Comparison of ENCODE assay signal across 29 mouse cellular contexts in the genomic region with DNA sequence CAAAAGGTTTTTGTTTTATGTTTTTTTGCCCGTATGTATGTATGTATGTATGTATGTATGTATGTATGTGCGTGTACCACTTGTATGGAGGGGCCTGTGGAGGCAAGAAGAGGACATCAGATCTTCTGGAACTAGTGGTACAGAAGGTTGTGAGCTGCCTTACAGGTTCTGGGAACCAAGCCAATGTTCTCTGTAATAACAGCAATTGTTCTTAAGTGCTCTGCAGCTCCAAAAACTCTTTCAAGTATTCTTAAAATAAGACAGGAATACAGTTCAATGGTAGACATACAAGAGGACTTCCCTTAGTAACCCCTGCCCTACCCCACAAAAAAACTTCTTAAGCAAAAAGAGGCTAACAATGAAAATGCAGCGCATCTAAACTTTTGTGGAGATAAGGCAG.
A peak's percentile ranks its signal among the peaks of the same experiment; 100 is the strongest.
DNase-seq lines count a peak whose midpoint lies in the region; ATAC-seq and TF ChIP-seq lines count a peak whose summit lies in the region.
"Had no signal": no experiment of that assay in that cellular context is flagged by ENCODE, and none has a peak within 500 bp of the region (broad histone marks: within the 10 kb centered on the region; RNA-seq: fewer than 3 reads in every experiment).

No protein-coding gene starts in this region.

- WGBS in heart, embryonic 10.5 days = 87% methylated on average over 3 of the region's 3 CpGs
- WGBS in lung, embryonic 14.5 days = 86% methylated on average over 3 of the region's 3 CpGs
- WGBS in cerebellum, adult 2 months = 94% methylated on average over 3 of the region's 3 CpGs

- H3K9me3 ChIP-seq in heart, embryonic 10.5 days = no peaks in the 10 kb centered on the region
- no peaks in the 10 kb centered on the region for H3K9me3 ChIP-seq in lung, embryonic 14.5 days (ENCODE audit: low read depth, low read length)
- H3K9me3 ChIP-seq in MEL (replicated peaks; ENCODE audit: insufficient read depth, low read length) = no peaks in the 10 kb centered on the region
- H3K9me3 ChIP-seq: embryonic facial prominence, embryonic 13.5 days; heart, embryonic 12.5 days; hindbrain, embryonic 10.5 days; hindbrain, embryonic 15.5 days; limb, embryonic 13.5 days; neural tube, embryonic 15.5 days had no signal

- H3K4me1 ChIP-seq in heart, embryonic 10.5 days = no peaks in the 10 kb centered on the region
- H3K4me1 ChIP-seq in lung, embryonic 14.5 days (ENCODE audit: insufficient read depth) = no peaks in the 10 kb centered on the region
- no peaks in the 10 kb centered on the region for H3K4me1 ChIP-seq in MEL (ENCODE audit: control insufficient read depth in 1 of 2, insufficient read depth in 2 of 2, low read length in 2 of 2)
- H3K4me1 ChIP-seq in cerebellum, adult 2 months (ENCODE audit: control insufficient read depth, insufficient read depth, low read length) = no peaks in the 10 kb centered on the region
- H3K4me1 ChIP-seq: embryonic facial prominence, embryonic 13.5 days; heart, embryonic 12.5 days; hindbrain, embryonic 10.5 days; hindbrain, embryonic 15.5 days; limb, embryonic 13.5 days; neural tube, embryonic 15.5 days had no signal

- H3K27me3 ChIP-seq in heart, embryonic 10.5 days (ENCODE audit: insufficient read depth, poor library complexity, severe bottlenecking) = no peaks in the 10 kb centered on the region
- no peaks in the 10 kb centered on the region for H3K27me3 ChIP-seq in lung, embryonic 14.5 days (ENCODE audit: insufficient read depth, low read length)
- H3K27me3 ChIP-seq in MEL (ENCODE audit: control insufficient read depth in 1 of 2, insufficient read depth in 2 of 2, low read length in 2 of 2) = no peaks in the 10 kb centered on the region
- no peaks in the 10 kb centered on the region for H3K27me3 ChIP-seq in cerebellum, adult 2 months (ENCODE audit: control insufficient read depth, insufficient read depth, low read length)
- H3K27me3 ChIP-seq: embryonic facial prominence, embryonic 13.5 days; heart, embryonic 12.5 days; hindbrain, embryonic 15.5 days; limb, embryonic 13.5 days; neural tube, embryonic 15.5 days had no signal

- DNase-seq in heart, adult 8-10 months (ENCODE audit: low spot score) = peak; percentile 8
- DNase-seq in heart, embryonic 10.5 days (ENCODE audit: low spot score) = no peak
- peak; percentile 14 for DNase-seq in lung, embryonic 14.5 days
- no peak for DNase-seq in lung, postnatal 14 days
- DNase-seq in MEL (ENCODE audit: low read depth, low spot score) = peak; percentile 8
- peak; percentile 54 for DNase-seq in brain, adult 2 months (ENCODE audit: low read depth, low spot score)
- DNase-seq in cerebellum, adult 2 months = no peak
- DNase-seq: adrenal gland, adult 8-10 months; cerebellum, adult 11 months; cerebellum, adult 9-11 months; embryo, embryonic 11 days; gastrocnemius, postnatal 10 days; kidney, adult 18-20 months; kidney, postnatal 10 days; midbrain, embryonic 14.5 days; retina, postnatal 1 day; right cerebral cortex, postnatal 14 days had no signal

- H3K79me2 ChIP-seq in MEL (ENCODE audit: control insufficient read depth, insufficient read depth, low read length, poor library complexity) = no peaks in the 10 kb centered on the region

- no peak overlapping the region for H3K4me3 ChIP-seq in heart, embryonic 10.5 days
- no peak overlapping the region for H3K4me3 ChIP-seq in lung, embryonic 14.5 days (ENCODE audit: low read depth, low read length)
- H3K4me3 ChIP-seq in MEL (ENCODE audit: control insufficient read depth in 1 of 2, insufficient read depth in 1 of 2, low read depth in 2 of 2, low read length in 2 of 2) = no peak overlapping the region
- no peak overlapping the region for H3K4me3 ChIP-seq in cerebellum, adult 2 months (replicated peaks; ENCODE audit: insufficient read depth, low read depth, low read length)
- H3K4me3 ChIP-seq: embryonic facial prominence, embryonic 13.5 days; erythroblast, embryonic 14.5 days; heart, embryonic 12.5 days; hindbrain, embryonic 10.5 days; hindbrain, embryonic 15.5 days; limb, embryonic 13.5 days; neural tube, embryonic 15.5 days had no signal

- H3K27ac ChIP-seq in heart, embryonic 10.5 days = no peak overlapping the region
- no peak overlapping the region for H3K27ac ChIP-seq in lung, embryonic 14.5 days (ENCODE audit: low read depth)
- H3K27ac ChIP-seq in MEL (ENCODE audit: control insufficient read depth, low read depth, low read length) = no peak overlapping the region
- no peak overlapping the region for H3K27ac ChIP-seq in cerebellum, adult 2 months (ENCODE audit: insufficient read depth, low read length)
- H3K27ac ChIP-seq: embryonic facial prominence, embryonic 13.5 days; hindbrain, embryonic 10.5 days; hindbrain, embryonic 15.5 days; limb, embryonic 13.5 days; macrophage; neural tube, embryonic 15.5 days had no signal

- no peak for ATAC-seq in lung, embryonic 14.5 days (ENCODE audit: insufficient read depth)
- ATAC-seq: CD4-positive, CD25-positive, alpha-beta regulatory T cell, adult 4 months; forebrain, embryonic 16.5 days; inflammation-experienced regulatory T-cells, adult 6 months had no signal

- H3K36me3 ChIP-seq in heart, embryonic 10.5 days = peaks cover 10% of the 10 kb centered on the region
- peaks cover 25% of the 10 kb centered on the region for H3K36me3 ChIP-seq in lung, embryonic 14.5 days (ENCODE audit: insufficient read depth)
- peaks cover 2 to 4% of the 10 kb centered on the region in 2 experiments; a peak in 3 of 4 replicates for H3K36me3 ChIP-seq in MEL (ENCODE audit: control insufficient read depth in 1 of 2, insufficient read depth in 2 of 2, low read length in 2 of 2)

- no peak for TF ChIP-seq POLR2A in MEL (IDR thresholded peaks at IDR 0.05; ENCODE audit: control insufficient read depth in 1 of 2, insufficient read depth in 1 of 2, low read depth in 1 of 2, low read length in 2 of 2, poor library complexity in 1 of 2)
- no peak for TF ChIP-seq POLR2A in cerebellum, adult 2 months (IDR thresholded peaks at IDR 0.05; ENCODE audit: borderline replicate concordance, insufficient read depth, low read length)

- TF ChIP-seq EP300 in MEL (IDR thresholded peaks at IDR 0.05; ENCODE audit: low read depth in 1 of 2, low read length in 2 of 2) = no peak

- H3K4me2 ChIP-seq in lung, embryonic 14.5 days = no peak overlapping the region
- H3K4me2 ChIP-seq: embryonic facial prominence, embryonic 13.5 days; heart, embryonic 12.5 days; hindbrain, embryonic 15.5 days; limb, embryonic 13.5 days; liver, embryonic 11.5 days; neural tube, embryonic 15.5 days had no signal

- no peak for TF ChIP-seq CTCF in lung, embryonic 14.5 days (IDR thresholded peaks at IDR 0.05; ENCODE audit: low read depth)
- TF ChIP-seq CTCF in MEL (IDR thresholded peaks at IDR 0.05 in 2 of 3, conservative IDR thresholded peaks at IDR 0.05 in 1 of 3; ENCODE audit: control insufficient read depth in 1 of 3, insufficient read depth in 1 of 3, low read depth in 2 of 3, low read length in 3 of 3, poor library complexity in 1 of 3, severe bottlenecking in 1 of 3) = no peak
- TF ChIP-seq CTCF in cerebellum, adult 2 months (IDR thresholded peaks at IDR 0.05; ENCODE audit: borderline replicate concordance, insufficient read depth, low read depth, low read length) = no peak

- TF ChIP-seq RAD21 in MEL (IDR thresholded peaks at IDR 0.05; ENCODE audit: low read depth, low read length) = no peak

- H3K9ac ChIP-seq in lung, embryonic 14.5 days = no peak overlapping the region
- H3K9ac ChIP-seq in MEL (ENCODE audit: control insufficient read depth, low read depth, low read length, poor library complexity, severe bottlenecking) = no peak overlapping the region
- H3K9ac ChIP-seq: embryonic facial prominence, embryonic 13.5 days; heart, embryonic 12.5 days; hindbrain, embryonic 15.5 days; limb, embryonic 13.5 days; neural tube, embryonic 15.5 days had no signal

TF ChIP-seq in MEL, 35 proteins besides CTCF, POLR2A, EP300 and RAD21:
- TF ChIP-seq TCF12 (IDR thresholded peaks at IDR 0.05; ENCODE audit: low read depth, low read length) = no peak
- TF ChIP-seq NELFE (IDR thresholded peaks at IDR 0.05; ENCODE audit: low read depth, low read length) = no peak
- TF ChIP-seq SMC3 (IDR thresholded peaks at IDR 0.05; ENCODE audit: low read depth, low read length) = no peak
- no peak for TF ChIP-seq ZKSCAN1 (IDR thresholded peaks at IDR 0.05; ENCODE audit: low read depth, low read length)
- TF ChIP-seq ZNF384 (IDR thresholded peaks at IDR 0.05; ENCODE audit: low read depth, low read length) = no peak
- TF ChIP-seq GABPA (IDR thresholded peaks at IDR 0.05; ENCODE audit: low read depth, low read length) = no peak
- no peak for TF ChIP-seq BHLHE40 (IDR thresholded peaks at IDR 0.05; ENCODE audit: borderline replicate concordance, low read depth, low read length)
- TF ChIP-seq MAFK (IDR thresholded peaks at IDR 0.05; ENCODE audit: borderline replicate concordance, low read depth, low read length) = no peak
- no peak for TF ChIP-seq USF2 (IDR thresholded peaks at IDR 0.05; ENCODE audit: borderline replicate concordance in 1 of 2, insufficient read depth in 1 of 2, low read depth in 1 of 2, low read length in 2 of 2)
- TF ChIP-seq MYC (IDR thresholded peaks at IDR 0.05; ENCODE audit: low read depth, low read length) = no peak
- TF ChIP-seq E2F4 (IDR thresholded peaks at IDR 0.05; ENCODE audit: borderline replicate concordance, low read depth, low read length) = no peak
- no peak for TF ChIP-seq ELF1 (IDR thresholded peaks at IDR 0.05; ENCODE audit: low read depth, low read length)
- no peak for TF ChIP-seq JUND (IDR thresholded peaks at IDR 0.05; ENCODE audit: low read depth, low read length)

Comparison
In these comparisons a context has a peak if more than half of its experiments do, and no peak if none do; other contexts are left out.
1. DNase-seq: peak in heart, adult 8-10 months (single experiment), lung, embryonic 14.5 days (single experiment), MEL (single experiment) and brain, adult 2 months (single experiment); none in heart, embryonic 10.5 days (single experiment), lung, postnatal 14 days (single experiment) and cerebellum, adult 2 months (0 of 2).